Mouse (Mus musculus): Measurements from ENCODE around the gene Tecpr2.

The Tecpr2 gene

DNA sequence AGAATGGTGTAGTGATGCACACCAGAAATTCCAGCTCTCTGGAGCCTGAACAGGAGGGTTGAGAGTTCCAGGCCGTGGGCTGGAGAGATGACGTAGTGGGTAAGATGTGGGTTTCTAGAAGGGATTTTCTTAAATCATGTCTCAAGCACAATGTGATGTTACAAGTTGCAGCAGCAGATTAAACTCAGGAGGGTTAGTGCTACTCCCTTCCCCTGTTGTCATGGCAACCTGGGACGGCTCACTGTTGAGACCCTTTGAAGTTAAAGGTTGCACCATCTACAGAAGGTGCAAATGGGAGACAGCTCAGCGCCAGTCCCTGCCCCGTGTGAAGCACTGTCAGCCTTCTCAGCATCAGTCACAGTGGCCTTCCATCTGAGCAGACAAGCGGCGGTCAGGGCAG is 27.8 kb upstream of the Tecpr2 start:
- DNase-seq (ENCODE audit: inconsistent age in 2 of 2, low spot score in 1 of 2) = no peak

- DNase-seq (ENCODE audit: inconsistent age in 2 of 2, low spot score in 1 of 2) = no peak
Observed at GRCm38 (mm10) chr12:110864008-110864407, 25.1 kb upstream of the Tecpr2 start.

DNA sequence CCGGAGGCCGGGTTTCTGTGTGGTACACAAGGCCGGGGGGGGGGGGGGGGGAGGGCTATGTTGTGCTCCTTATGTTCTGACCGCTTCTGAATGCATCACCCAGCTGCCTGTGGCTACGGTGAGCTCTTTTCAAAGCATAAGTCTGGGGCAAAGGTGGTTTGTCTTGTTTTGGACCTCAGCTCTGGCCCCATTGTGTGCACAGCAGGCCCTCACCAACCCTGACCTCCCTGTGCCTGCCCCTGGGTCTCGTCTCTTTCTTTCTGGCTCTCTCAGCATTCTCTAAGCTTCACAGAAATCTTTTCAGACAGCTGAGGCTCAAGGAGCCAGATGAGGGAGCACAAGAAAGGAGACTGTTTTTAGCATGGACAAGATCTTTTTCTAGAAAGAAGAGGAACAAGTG is 23.5 kb upstream of the Tecpr2 start:
- no peak for DNase-seq (ENCODE audit: inconsistent age in 2 of 2, low spot score in 1 of 2)

- DNase-seq (ENCODE audit: inconsistent age in 2 of 2, low spot score in 1 of 2) = no peak
Observed at GRCm38 (mm10) chr12:110865989-110866388, 23.1 kb upstream of the Tecpr2 start.

- no peak for DNase-seq (ENCODE audit: inconsistent age in 2 of 2, low spot score in 1 of 2)
Observed at GRCm38 (mm10) chr12:110870107-110870506, 19.0 kb upstream of the Tecpr2 start.

DNA sequence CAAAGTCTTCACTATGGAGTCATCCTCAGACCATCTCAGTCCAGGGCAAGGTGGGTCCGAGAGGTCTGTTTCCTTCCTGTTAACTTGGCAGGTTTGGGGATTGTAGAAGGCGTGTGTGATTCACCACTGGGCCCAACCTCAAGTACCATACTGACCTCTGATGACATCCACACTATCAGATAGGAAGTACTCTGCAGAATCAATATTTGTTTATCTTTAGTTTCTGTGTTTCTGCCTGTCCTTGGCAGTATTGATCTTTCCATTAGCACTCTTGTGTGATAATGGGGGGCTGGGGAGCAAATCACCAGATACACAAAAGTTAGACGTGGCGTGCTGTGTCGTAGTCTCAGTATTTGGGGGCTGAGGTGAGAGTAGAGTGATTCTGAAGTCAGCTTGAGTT is 17.8 kb upstream of the Tecpr2 start:
- DNase-seq (ENCODE audit: inconsistent age in 2 of 2, low spot score in 1 of 2) = no peak

- DNase-seq (ENCODE audit: inconsistent age in 2 of 2, low spot score in 1 of 2) = peak in 1 of 2 experiments; percentile 44
Observed at GRCm38 (mm10) chr12:110875351-110875750, 13.7 kb upstream of the Tecpr2 start.

DNA sequence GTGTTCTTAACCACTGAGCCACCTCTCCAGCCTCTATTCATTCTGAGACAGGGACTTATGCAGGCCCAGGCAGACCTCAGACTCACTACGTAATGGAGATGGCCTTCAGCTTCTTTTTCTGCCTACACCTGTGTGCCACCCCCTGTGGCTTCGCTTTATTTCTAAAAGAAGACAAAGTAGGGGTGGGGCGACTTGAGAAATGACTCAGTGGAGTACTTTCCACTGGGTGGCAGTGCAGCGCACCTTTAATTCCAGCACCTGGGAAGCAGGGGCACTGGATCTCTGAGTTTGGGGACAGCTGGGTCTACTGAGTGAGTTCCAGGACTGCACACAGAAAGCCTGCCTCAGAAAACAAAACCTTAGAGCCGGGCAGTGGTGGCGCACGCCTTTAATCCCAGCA is 6.8 kb upstream of the Tecpr2 start:
- peak in 1 of 2 experiments; percentile 47 for DNase-seq (ENCODE audit: inconsistent age in 2 of 2, low spot score in 1 of 2)

DNA sequence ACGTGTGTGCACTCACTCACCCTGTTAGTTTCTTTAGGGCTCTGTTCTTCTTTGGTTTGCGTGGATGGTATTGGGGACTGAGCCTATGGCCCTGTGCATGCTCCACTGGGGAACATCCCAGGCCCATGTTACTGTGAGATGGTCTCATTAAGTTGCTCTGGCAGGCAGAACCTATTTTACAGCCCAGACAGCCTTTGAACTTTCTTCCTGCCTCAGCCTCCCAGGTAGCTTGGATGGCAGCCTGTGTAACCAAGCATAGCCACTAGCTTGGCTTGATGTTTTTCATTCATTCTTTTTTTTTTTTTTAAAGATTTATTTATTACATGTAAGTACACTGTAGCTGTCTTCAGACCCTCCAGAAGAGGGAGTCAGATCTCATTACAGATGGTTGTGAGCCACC is 3.8 kb upstream of the Tecpr2 start:
- no peak for DNase-seq (ENCODE audit: inconsistent age in 2 of 2, low spot score in 1 of 2)

- DNase-seq (ENCODE audit: inconsistent age in 2 of 2, low spot score in 1 of 2) = no peak
Observed at GRCm38 (mm10) chr12:110888106-110888505, 958 bp upstream of the Tecpr2 start.

DNA sequence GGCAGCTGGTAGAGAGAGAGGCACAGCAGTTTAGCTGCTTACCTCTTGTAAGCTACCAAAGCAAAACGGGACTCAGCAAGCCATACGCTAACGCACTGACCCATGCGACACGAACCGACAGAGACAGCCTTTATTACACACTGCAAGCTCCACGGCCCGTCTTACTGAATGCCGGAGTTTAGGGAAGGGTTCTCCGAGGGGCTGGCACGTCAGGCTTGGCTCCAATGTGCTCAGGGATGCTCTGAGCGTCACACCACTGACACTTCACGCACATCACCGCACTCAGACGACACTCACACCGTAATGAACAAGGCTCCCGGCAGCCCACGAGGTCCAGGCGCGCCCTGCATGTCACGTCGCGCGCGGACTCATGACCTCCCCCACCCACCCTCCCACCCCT is 458 bp upstream of the Tecpr2 start:
- no peak for DNase-seq (ENCODE audit: inconsistent age in 2 of 2, low spot score in 1 of 2)

- DNase-seq (ENCODE audit: inconsistent age in 2 of 2, low spot score in 1 of 2) = no peak
Observed at GRCm38 (mm10) chr12:110891887-110892286, 2.8 kb downstream of the Tecpr2 start.

DNA sequence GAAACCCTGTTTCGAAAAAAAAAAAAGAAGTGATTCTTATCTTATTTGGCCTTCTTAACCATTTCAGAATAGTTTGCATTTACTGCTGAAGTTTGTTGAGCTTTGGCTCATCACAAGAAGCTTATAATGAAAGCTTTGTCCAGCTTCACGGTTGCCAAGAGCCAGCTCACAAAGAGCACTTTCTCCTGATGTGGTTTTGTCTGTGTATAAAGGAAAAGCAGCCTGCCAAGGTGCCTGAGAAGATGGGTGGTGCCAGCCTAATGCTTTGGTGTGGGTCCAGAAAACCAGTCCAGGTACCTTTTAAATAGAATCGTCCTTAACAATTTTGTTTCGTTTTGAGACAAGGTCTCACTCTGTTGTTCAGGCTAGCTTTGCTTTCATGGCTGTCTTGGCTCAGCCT is 13.0 kb downstream of the Tecpr2 start:
- no peak for DNase-seq (ENCODE audit: inconsistent age in 2 of 2, low spot score in 1 of 2)

DNA sequence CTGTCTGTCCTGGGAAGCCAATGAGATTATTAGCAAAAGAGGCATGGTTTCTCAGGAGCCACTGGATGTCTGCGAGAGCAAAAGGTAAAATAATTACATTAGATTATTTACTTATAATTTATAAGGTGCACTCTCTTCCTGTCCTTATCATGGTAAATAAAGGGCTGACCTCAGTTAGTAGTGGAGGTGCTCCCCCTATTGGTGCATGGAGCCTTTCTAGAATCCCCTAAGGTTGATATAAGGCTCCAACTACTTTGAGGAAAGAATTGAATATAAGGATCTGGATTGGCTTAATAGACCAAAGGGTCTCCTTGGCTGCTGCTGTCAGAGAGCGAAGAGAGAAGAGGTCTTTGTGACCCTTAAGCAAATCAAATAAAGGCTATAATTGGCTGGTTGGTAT is 14.5 kb downstream of the Tecpr2 start:
- peak in 1 of 2 experiments; percentile 70 for DNase-seq (ENCODE audit: inconsistent age in 2 of 2, low spot score in 1 of 2)

DNA sequence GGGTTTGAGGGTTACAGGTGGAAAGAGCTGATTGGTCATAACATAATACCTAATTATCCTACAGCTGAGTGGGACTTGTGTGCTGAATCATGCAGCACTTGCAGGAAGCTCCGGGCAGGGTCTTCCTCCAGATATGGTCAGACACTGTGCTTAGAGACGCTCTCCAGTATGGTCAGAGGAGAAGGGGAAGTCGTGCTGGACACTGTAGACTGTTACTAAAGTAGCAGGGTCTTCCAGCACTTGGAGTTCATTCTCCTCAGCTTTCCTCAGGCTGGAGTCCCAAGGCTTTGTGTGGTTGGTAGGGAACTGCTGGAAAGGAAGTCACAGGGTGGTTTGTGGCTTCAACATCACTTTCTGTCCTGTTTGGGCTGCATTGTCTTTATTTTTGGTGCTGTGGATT is 18.8 kb downstream of the Tecpr2 start:
- no peak for DNase-seq (ENCODE audit: inconsistent age in 2 of 2, low spot score in 1 of 2)

- no peak for DNase-seq (ENCODE audit: inconsistent age in 2 of 2, low spot score in 1 of 2)
Observed at GRCm38 (mm10) chr12:110909962-110910361, 20.9 kb downstream of the Tecpr2 start.

- DNase-seq (ENCODE audit: inconsistent age in 2 of 2, low spot score in 1 of 2) = peak; percentile 63 to 80
Observed at GRCm38 (mm10) chr12:110915761-110916160, 26.7 kb downstream of the Tecpr2 start.

DNA sequence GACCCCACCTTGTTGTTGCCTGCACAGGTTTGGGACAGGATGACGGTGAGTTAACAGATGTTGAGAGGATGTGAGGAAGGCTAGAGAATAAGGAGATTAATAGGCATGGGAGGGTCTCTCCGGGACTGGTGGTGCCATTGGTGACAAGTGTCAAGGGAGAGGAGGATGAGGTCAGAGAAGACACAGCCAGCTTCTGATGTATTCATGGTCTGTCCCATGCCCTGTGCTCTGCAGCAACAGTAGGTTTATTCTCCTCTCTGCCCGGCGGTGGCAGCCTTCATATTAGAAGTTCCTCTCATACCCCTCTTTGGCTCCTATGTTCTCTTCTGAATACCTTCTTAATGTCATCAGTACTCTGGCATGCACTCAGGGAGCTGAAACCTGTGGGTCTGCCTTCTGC is 31.2 kb downstream of the Tecpr2 start:
- no peak for DNase-seq (ENCODE audit: inconsistent age in 2 of 2, low spot score in 1 of 2)

DNA sequence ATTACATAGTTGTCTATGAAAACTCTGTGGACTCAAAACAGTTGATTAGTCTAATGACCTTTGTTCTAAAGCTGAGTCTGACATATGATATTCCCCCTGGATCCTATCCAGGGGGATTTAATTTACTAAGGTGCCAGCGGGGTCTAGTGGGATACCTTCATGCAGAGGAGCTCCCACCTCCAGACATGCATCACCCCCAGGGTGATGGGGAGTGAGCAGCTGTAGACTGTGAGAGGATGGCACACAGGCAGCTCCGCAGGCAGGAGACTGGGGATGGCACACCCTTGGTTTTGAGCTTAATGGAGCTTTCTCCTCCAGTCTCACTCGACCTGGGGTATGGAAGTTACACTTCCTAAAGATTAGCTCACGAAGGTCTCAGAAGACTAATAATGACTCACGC is 32.5 kb downstream of the Tecpr2 start:
- DNase-seq (ENCODE audit: inconsistent age in 2 of 2, low spot score in 1 of 2) = no peak

GRCm38 (mm10) chr12:110932820-110933219 is 43.8 kb downstream of the Tecpr2 start:
- no peak for DNase-seq (ENCODE audit: inconsistent age in 2 of 2, low spot score in 1 of 2)

- peak; percentile 87 to 96 for DNase-seq (ENCODE audit: inconsistent age in 2 of 2, low spot score in 1 of 2)
Observed at GRCm38 (mm10) chr12:110935983-110936620, 47.0 kb downstream of the Tecpr2 start.

DNA sequence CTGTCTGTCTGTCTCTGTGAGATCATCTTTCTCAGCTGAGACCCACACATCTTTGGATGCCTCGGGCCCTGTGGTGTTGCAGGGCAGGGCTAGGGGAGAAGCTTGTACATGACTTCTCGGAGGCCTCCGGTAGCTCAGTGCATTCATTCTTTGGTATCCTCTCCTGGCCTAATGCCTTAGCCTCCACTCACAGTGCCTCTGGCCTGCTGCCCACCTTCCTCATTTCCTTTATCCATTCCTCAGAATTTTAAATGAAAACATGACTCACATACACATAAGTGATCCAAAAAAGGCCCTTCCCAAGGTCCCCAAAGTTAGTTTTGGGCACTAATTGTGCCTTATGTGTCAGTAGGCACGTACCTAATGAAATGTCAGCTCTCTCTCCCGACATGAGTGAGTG is 48.4 kb downstream of the Tecpr2 start:
- DNase-seq (ENCODE audit: inconsistent age in 2 of 2, low spot score in 1 of 2) = peak; percentile 48 to 87

GRCm38 (mm10) chr12:110939385-110939784 is 50.3 kb downstream of the Tecpr2 start:
- DNase-seq (ENCODE audit: inconsistent age in 2 of 2, low spot score in 1 of 2) = no peak
